Mouse (Mus musculus): Measurements from ENCODE around the gene 4833423E24Rik. TPM values are rescaled to one million over a fixed set of nuclear protein-coding genes. Genes with fewer than 3 reads are reported as not detected.

Gene 4833423E24Rik
- polyA plus RNA-seq, 1 experiment = not detected

DNA sequence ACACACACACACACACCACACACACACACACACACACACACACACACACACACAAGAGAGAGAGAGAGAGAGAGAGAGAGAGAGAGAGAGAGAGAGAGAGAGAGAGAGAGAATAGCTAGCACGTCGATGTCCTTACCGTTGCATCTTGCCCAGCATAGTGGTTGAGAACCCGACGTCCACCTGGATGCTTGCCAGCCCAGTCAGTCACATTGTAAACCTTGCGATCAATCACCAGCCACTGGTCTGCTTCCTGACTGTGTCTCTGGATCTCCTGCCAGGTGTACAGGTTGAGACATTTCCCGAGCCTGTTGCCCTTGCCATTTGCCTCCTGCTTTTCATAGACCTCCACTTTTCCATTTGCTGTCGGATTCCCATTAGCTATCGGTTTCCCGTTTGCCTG is 532 bp downstream of the 4833423E24Rik start:
- H3K27ac ChIP-seq (ENCODE audit: insufficient read depth, low read depth, low read length) = no peak overlapping the region
- no peaks in the 10 kb centered on the region for H3K36me3 ChIP-seq (ENCODE audit: control insufficient read depth, insufficient read depth, low read length)
- TF ChIP-seq POLR2A (IDR thresholded peaks at IDR 0.05; ENCODE audit: low read depth, low read length) (no peak), CTCF (conservative IDR thresholded peaks at IDR 0.05; ENCODE audit: insufficient read depth, insufficient read length, low read depth, low read length) (no peak)
- no peaks in the 10 kb centered on the region for H3K4me1 ChIP-seq (ENCODE audit: control insufficient read depth, insufficient read depth, low read length)
- DNase-seq = no peak
- H3K4me3 ChIP-seq (ENCODE audit: insufficient read depth, low read depth, low read length) = no peak overlapping the region
- WGBS = 84% methylated on average over 10 of the region's 10 CpGs
- H3K27me3 ChIP-seq (replicated peaks; ENCODE audit: control insufficient read depth, insufficient read depth, low read length) = no peaks in the 10 kb centered on the region

DNA sequence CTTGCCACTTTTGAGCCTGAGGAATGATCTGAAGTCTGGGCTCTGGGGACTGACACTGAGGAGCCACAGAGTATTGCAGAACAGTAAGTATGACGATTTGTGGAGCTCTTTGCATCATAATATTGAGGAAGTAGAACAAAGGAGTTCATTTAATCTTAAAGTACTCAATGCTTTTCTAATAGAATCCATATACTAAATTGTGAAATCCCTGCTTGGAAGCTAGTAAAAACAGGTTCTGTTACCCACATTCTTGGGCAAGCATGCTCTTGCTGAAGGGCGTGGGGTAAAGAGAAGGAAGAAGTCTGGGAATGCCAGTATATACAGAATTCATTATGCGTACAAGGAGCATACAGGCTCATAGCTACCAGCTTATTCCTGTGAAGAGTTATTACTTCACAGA is 8.4 kb downstream of the 4833423E24Rik start:
- Histone ChIP-seq H3K27me3 (replicated peaks; ENCODE audit: control insufficient read depth, insufficient read depth, low read length) (no peaks in the 10 kb centered on the region), H3K4me3 (ENCODE audit: insufficient read depth, low read depth, low read length) (no peak overlapping the region), H3K4me1 (ENCODE audit: control insufficient read depth, insufficient read depth, low read length) (no peaks in the 10 kb centered on the region), H3K27ac (ENCODE audit: insufficient read depth, low read depth, low read length) (no peak overlapping the region), H3K36me3 (ENCODE audit: control insufficient read depth, insufficient read depth, low read length) (no peaks in the 10 kb centered on the region)
- DNase-seq = no peak
- no peak for TF ChIP-seq POLR2A (IDR thresholded peaks at IDR 0.05; ENCODE audit: low read depth, low read length)
- no peak for TF ChIP-seq CTCF (conservative IDR thresholded peaks at IDR 0.05; ENCODE audit: insufficient read depth, insufficient read length, low read depth, low read length)
- 65% methylated on average over 3 of the region's 3 CpGs for WGBS

DNA sequence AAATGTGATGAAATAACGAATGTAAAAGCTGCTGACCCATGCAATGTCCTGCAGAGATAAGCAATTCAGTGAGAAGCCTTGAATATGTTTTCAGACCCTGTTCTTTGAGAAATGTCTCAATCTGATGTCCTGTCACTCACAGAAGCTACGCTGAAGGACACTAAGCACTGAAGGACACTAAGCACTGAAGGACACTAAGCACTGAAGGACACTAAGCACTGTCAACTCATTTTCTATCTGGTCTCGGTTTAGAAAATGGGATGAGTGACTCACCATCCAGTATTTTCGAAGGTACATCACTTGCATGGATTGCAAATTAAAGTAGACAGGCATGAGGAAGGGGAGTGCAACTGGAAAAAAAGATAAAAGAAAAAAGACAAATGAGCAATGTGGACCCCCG is 28.4 kb downstream of the 4833423E24Rik start:
- no peak for DNase-seq
- Histone ChIP-seq H3K4me1 (ENCODE audit: control insufficient read depth, insufficient read depth, low read length) (no peaks in the 10 kb centered on the region), H3K4me3 (ENCODE audit: insufficient read depth, low read depth, low read length) (no peak overlapping the region), H3K36me3 (ENCODE audit: control insufficient read depth, insufficient read depth, low read length) (no peaks in the 10 kb centered on the region), H3K27me3 (replicated peaks; ENCODE audit: control insufficient read depth, insufficient read depth, low read length) (no peaks in the 10 kb centered on the region), H3K27ac (ENCODE audit: insufficient read depth, low read depth, low read length) (no peak overlapping the region)
- TF ChIP-seq POLR2A (IDR thresholded peaks at IDR 0.05; ENCODE audit: low read depth, low read length) = no peak
- no peak for TF ChIP-seq CTCF (conservative IDR thresholded peaks at IDR 0.05; ENCODE audit: insufficient read depth, insufficient read length, low read depth, low read length)
- WGBS = 74% methylated on average over 5 of the region's 5 CpGs

DNA sequence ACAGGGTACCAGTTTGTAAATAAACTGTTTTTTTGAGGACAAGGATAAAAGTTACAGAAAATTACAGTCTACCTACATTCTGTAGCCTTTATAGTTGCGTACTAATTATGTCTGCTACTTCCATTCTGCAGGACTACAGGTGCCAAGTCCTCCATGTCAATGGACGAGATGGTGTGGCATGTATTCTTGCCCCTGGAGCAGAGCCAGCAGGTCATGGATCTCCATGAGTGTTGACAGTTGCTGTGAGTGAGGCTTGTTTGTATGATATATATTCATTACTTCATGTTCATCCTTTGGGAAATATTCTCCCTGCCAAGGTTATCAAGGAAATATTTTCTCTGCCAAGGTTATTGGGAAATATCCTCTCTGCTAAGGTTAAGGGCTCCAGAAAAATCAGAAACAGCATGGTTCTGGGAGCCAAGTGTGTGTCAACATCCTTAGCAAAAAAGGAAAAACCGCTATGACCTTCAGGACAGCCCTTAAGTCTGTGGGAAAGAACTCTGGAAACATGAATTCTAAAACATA is 52.0 kb downstream of the 4833423E24Rik start:
- DNase-seq = peak; percentile 6
- TF ChIP-seq CTCF (conservative IDR thresholded peaks at IDR 0.05; ENCODE audit: insufficient read depth, insufficient read length, low read depth, low read length) (no peak), POLR2A (IDR thresholded peaks at IDR 0.05; ENCODE audit: low read depth, low read length) (no peak)
- 62% methylated on average over 3 of the region's 3 CpGs for WGBS

DNA sequence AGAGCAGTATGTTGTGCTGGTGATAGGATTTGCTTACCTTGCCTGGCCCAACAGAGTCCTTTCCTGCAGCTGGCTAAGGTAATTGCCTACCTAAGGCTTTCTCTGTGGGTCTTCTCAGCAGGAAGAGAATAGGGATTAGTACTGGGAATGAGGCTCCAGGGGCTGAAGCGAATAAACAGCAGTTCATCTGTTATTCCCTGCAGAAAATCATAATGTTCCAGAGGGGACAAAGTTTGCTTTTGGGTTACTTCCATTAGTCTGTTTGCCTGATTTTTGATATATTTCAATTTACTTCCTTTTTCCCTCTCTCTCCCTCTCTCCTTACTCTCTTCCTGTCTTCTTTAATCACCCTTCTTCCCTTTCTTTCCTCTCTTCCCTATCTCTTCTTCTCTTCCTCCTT is 75.3 kb downstream of the 4833423E24Rik start, which contains the start of gene Olfr995:
Gene Olfr995, minus strand, starts transcription at position 101 of the 400 bp plus-strand sequence.
- TF ChIP-seq POLR2A (IDR thresholded peaks at IDR 0.05; ENCODE audit: low read depth, low read length) = no peak
- TF ChIP-seq CTCF (conservative IDR thresholded peaks at IDR 0.05; ENCODE audit: insufficient read depth, insufficient read length, low read depth, low read length) = no peak
- 29% methylated on average over 1 of the region's 1 CpGs for WGBS
- H3K4me3 ChIP-seq (ENCODE audit: insufficient read depth, low read depth, low read length) = no peak within 1 kb of the TSS
- no peak for DNase-seq
- H3K27me3 ChIP-seq (replicated peaks; ENCODE audit: control insufficient read depth, insufficient read depth, low read length) = no peaks in the 10 kb centered on the region
- no peaks in the 10 kb centered on the region for H3K36me3 ChIP-seq (ENCODE audit: control insufficient read depth, insufficient read depth, low read length)
- H3K4me1 ChIP-seq (ENCODE audit: control insufficient read depth, insufficient read depth, low read length) = no peaks in the 10 kb centered on the region
- H3K27ac ChIP-seq (ENCODE audit: insufficient read depth, low read depth, low read length) = no peak within 1 kb of the TSS

More for the DNA sequence above, 52.0 kb downstream of the 4833423E24Rik start:
- Histone ChIP-seq H3K4me1 (ENCODE audit: control insufficient read depth, insufficient read depth, low read length) (no peaks in the 10 kb centered on the region), H3K27me3 (replicated peaks; ENCODE audit: control insufficient read depth, insufficient read depth, low read length) (no peaks in the 10 kb centered on the region), H3K4me3 (ENCODE audit: insufficient read depth, low read depth, low read length) (no peak overlapping the region), H3K27ac (ENCODE audit: insufficient read depth, low read depth, low read length) (no peak overlapping the region), H3K36me3 (ENCODE audit: control insufficient read depth, insufficient read depth, low read length) (no peaks in the 10 kb centered on the region)

DNA sequence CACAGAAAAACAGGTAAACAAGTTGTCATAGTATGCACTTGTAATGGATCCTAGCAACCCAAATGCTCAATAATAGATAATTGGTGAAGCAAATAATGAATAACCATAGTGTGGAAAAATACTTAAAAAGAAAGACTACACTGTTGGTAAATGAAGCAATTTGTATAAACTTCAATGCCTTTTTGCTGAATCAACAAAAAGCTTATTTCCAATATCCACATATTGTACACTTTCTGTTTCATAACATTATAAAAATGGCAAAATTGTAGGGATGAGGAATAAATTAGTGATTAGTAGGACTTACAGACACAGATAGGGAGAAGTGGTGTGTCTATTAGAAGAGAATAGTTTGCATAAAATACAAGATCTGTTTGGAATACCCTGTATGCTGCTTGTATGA is 76.3 kb downstream of the 4833423E24Rik start:
- DNase-seq = no peak
- Histone ChIP-seq H3K27ac (ENCODE audit: insufficient read depth, low read depth, low read length) (no peak overlapping the region), H3K36me3 (ENCODE audit: control insufficient read depth, insufficient read depth, low read length) (no peaks in the 10 kb centered on the region), H3K27me3 (replicated peaks; ENCODE audit: control insufficient read depth, insufficient read depth, low read length) (no peaks in the 10 kb centered on the region), H3K4me1 (ENCODE audit: control insufficient read depth, insufficient read depth, low read length) (no peaks in the 10 kb centered on the region), H3K4me3 (ENCODE audit: insufficient read depth, low read depth, low read length) (no peak overlapping the region)
- TF ChIP-seq POLR2A (IDR thresholded peaks at IDR 0.05; ENCODE audit: low read depth, low read length) = no peak
- no peak for TF ChIP-seq CTCF (conservative IDR thresholded peaks at IDR 0.05; ENCODE audit: insufficient read depth, insufficient read length, low read depth, low read length)

DNA sequence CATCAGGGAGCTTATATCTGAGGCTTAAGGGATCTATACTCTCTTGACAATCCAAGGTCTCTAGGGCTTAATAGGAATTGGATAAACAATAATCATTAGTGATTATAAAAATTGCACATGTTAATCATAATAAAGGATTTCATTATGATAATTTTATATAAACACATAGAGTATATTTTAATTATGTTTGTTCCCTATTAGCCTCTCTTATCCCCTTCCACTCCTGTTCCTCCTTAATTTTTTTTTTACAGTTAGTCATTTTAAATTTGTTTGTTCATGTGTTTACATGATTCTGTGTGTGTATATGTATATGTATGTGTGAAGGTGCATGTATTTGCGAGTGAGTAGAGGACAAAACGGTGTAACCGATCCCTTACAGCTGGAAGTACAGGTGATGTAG is 82.5 kb downstream of the 4833423E24Rik start, which contains the start of gene Olfr994:
Gene Olfr994, minus strand, starts transcription at position 101 of the 400 bp plus-strand sequence.
- no peak for TF ChIP-seq CTCF (conservative IDR thresholded peaks at IDR 0.05; ENCODE audit: insufficient read depth, insufficient read length, low read depth, low read length)
- TF ChIP-seq POLR2A (IDR thresholded peaks at IDR 0.05; ENCODE audit: low read depth, low read length) = no peak
- H3K27me3 ChIP-seq (replicated peaks; ENCODE audit: control insufficient read depth, insufficient read depth, low read length) = no peaks in the 10 kb centered on the region
- DNase-seq = no peak
- no peaks in the 10 kb centered on the region for H3K36me3 ChIP-seq (ENCODE audit: control insufficient read depth, insufficient read depth, low read length)
- 94% methylated on average over 3 of the region's 3 CpGs for WGBS
- no peak within 1 kb of the TSS for H3K27ac ChIP-seq (ENCODE audit: insufficient read depth, low read depth, low read length)
- no peak within 1 kb of the TSS for H3K4me3 ChIP-seq (ENCODE audit: insufficient read depth, low read depth, low read length)
- no peaks in the 10 kb centered on the region for H3K4me1 ChIP-seq (ENCODE audit: control insufficient read depth, insufficient read depth, low read length)

Other genes with a start within 250 kb of the 4833423E24Rik start
- gene Olfr987, start 179.7 kb downstream of the 4833423E24Rik start, polyA plus RNA-seq (2012; rRNA removed) = not detected in 2 replicates
- gene Olfr988, start 155.8 kb downstream of the 4833423E24Rik start, polyA plus RNA-seq (2012; rRNA removed) = not detected in 2 replicates
- not detected in 2 replicates for gene Olfr992, start 109.6 kb downstream of the 4833423E24Rik start, polyA plus RNA-seq (2012; rRNA removed)
- gene Olfr993, start 104.1 kb downstream of the 4833423E24Rik start, polyA plus RNA-seq (2012; rRNA removed) = not detected in 2 replicates
- not detected in 2 replicates for gene Olfr994, start 82.6 kb downstream of the 4833423E24Rik start, polyA plus RNA-seq (2012; rRNA removed)
- gene Olfr995, start 75.4 kb downstream of the 4833423E24Rik start, polyA plus RNA-seq (2012; rRNA removed) = not detected in 2 replicates
- not detected in 2 replicates for gene Olfr996, start 60.2 kb upstream of the 4833423E24Rik start, polyA plus RNA-seq (2012; rRNA removed)
- not detected in 2 replicates for gene Olfr998, start 69.9 kb upstream of the 4833423E24Rik start, polyA plus RNA-seq (2012; rRNA removed)
- gene Olfr1000, start 92.9 kb upstream of the 4833423E24Rik start, polyA plus RNA-seq (2012; rRNA removed) = not detected in 2 replicates
- not detected in 2 replicates for gene Olfr1002, start 131.7 kb upstream of the 4833423E24Rik start, polyA plus RNA-seq (2012; rRNA removed)
- not detected in 2 replicates for gene Olfr154, start 145.4 kb upstream of the 4833423E24Rik start, polyA plus RNA-seq (2012; rRNA removed)
- gene Olfr1006, start 159.7 kb upstream of the 4833423E24Rik start, polyA plus RNA-seq (2012; rRNA removed) = not detected in 2 replicates
- gene Olfr1008, start 170.4 kb upstream of the 4833423E24Rik start, polyA plus RNA-seq (2012; rRNA removed) = not detected in 2 replicates
- gene Olfr1009, start 196.4 kb upstream of the 4833423E24Rik start, polyA plus RNA-seq (2012; rRNA removed) = not detected in 2 replicates
- gene Olfr1012, start 243.7 kb upstream of the 4833423E24Rik start, polyA plus RNA-seq (2012; rRNA removed) = not detected in 2 replicates
- not detected in 2 replicates for gene Olfr1013, start 248.1 kb upstream of the 4833423E24Rik start, polyA plus RNA-seq (2012; rRNA removed)

Data from kidney, adult 2 months (tissue).